Mouse (Mus musculus) MEL (cell line): ENCODE measurements around the gene March4. TPM values are rescaled to one million over a fixed set of nuclear protein-coding genes. Genes with fewer than 3 reads are reported as not detected.
A peak's percentile ranks its signal among the peaks of the same experiment; 100 is the strongest.

Source experiments
- DNase-seq: peaks from one replicate; pipeline ENCODE4 v3.0.0; 2011; ENCODE audit warnings: low read depth, low spot score
- H3K27ac ChIP-seq: 2 replicates; pipeline ENCODE4 v1.5.1; 2012; ENCODE audit warnings: low read depth, mild to moderate bottlenecking, control low read depth, low read length, moderate library complexity; ENCODE audit not compliant: control insufficient read depth
- H3K27me3 ChIP-seq, 2 experiments: fragments of 150-350 bp in 1 of 2; sonication (generic) in 1 of 2; 2 replicates each; pipeline ENCODE4 v1.6.1; 2012; ENCODE audit warnings: low read length in 2 of 2, mild to moderate bottlenecking in 2 of 2, improper control_type of control experiment in 1 of 2, moderate library complexity in 1 of 2; ENCODE audit not compliant: insufficient read depth in 2 of 2, control insufficient read depth in 1 of 2
- H3K36me3 ChIP-seq, 2 experiments: 2 replicates each; pipeline ENCODE4 v1.6.1; 2012 to 2014; ENCODE audit warnings: low read length in 2 of 2, improper control_type of control experiment in 1 of 2, inconsistent platforms in 1 of 2, mild to moderate bottlenecking in 1 of 2; ENCODE audit not compliant: insufficient read depth in 2 of 2, control insufficient read depth in 1 of 2
- H3K4me1 ChIP-seq, 2 experiments: fragments of 150-350 bp in 1 of 2; sonication (generic) in 1 of 2; 2 replicates each; pipeline ENCODE4 v1.6.1; 2012; ENCODE audit warnings: low read length in 2 of 2, improper control_type of control experiment in 1 of 2, mild to moderate bottlenecking in 1 of 2; ENCODE audit not compliant: insufficient read depth in 2 of 2, control insufficient read depth in 1 of 2
- H3K4me3 ChIP-seq, 2 experiments: fragments of 150-350 bp in 1 of 2; sonication (generic) in 1 of 2; 2 replicates each; pipeline ENCODE4 v1.5.1; 2012; ENCODE audit warnings: low read depth in 2 of 2, low read length in 2 of 2, mild to moderate bottlenecking in 2 of 2, moderate library complexity in 2 of 2, control low read depth in 1 of 2, improper control_type of control experiment in 1 of 2; ENCODE audit not compliant: control insufficient read depth in 1 of 2, insufficient read depth in 1 of 2
- H3K79me2 ChIP-seq: 2 replicates; pipeline ENCODE4 v1.6.1; 2012; ENCODE audit warnings: mild to moderate bottlenecking, low read length, moderate library complexity; ENCODE audit not compliant: control insufficient read depth, poor library complexity, insufficient read depth
- H3K9ac ChIP-seq: 2 replicates; pipeline ENCODE4 v1.6.1; 2012; ENCODE audit warnings: low read depth, mild to moderate bottlenecking, control low read depth, low read length, moderate library complexity; ENCODE audit not compliant: control insufficient read depth, poor library complexity, severe bottlenecking
- H3K9me3 ChIP-seq: fragments of 150-350 bp; sonication (generic); replicated peaks from 2 replicates; pipeline ENCODE4 v1.6.1; 2012; ENCODE audit warnings: mild to moderate bottlenecking, low read length, improper control_type of control experiment, moderate library complexity; ENCODE audit not compliant: insufficient read depth
- CHD1 ChIP-seq: IDR thresholded peaks from 2 replicates; pipeline ENCODE4 v1.6.1; 2012; ENCODE audit warnings: low read depth, mild to moderate bottlenecking, inconsistent platforms, low read length, improper control_type of control experiment
- CHD2 ChIP-seq: IDR thresholded peaks from 2 replicates; pipeline ENCODE4 v1.6.1; 2011; ENCODE audit warnings: low read length, improper control_type of control experiment
- CTCF ChIP-seq, 3 experiments: IDR thresholded peaks in 2 of 3; conservative IDR thresholded peaks in 1 of 3; 2 replicates each; pipeline ENCODE4 v1.5.1; 2011 to 2012; ENCODE audit warnings: low read length in 3 of 3, low read depth in 2 of 3, mild to moderate bottlenecking in 2 of 3, improper control_type of control experiment in 1 of 3, inconsistent platforms in 1 of 3, mixed read lengths in 1 of 3, moderate library complexity in 1 of 3; ENCODE audit not compliant: control insufficient read depth in 1 of 3, insufficient read depth in 1 of 3, poor library complexity in 1 of 3, severe bottlenecking in 1 of 3
- EP300 ChIP-seq, 2 experiments: IDR thresholded peaks; 2 replicates each; pipeline ENCODE4 v1.6.1; 2011; ENCODE audit warnings: improper control_type of control experiment in 2 of 2, low read length in 2 of 2, low read depth in 1 of 2, mild to moderate bottlenecking in 1 of 2
- ETS1 ChIP-seq: IDR thresholded peaks from 2 replicates; pipeline ENCODE4 v1.6.1; 2012; ENCODE audit warnings: low read depth, mild to moderate bottlenecking, inconsistent platforms, low read length, improper control_type of control experiment, moderate library complexity
- GATA1 ChIP-seq: IDR thresholded peaks from 2 replicates; pipeline ENCODE4 v1.6.1; 2011; ENCODE audit warnings: low read depth, low read length, improper control_type of control experiment
- HCFC1 ChIP-seq: IDR thresholded peaks from 2 replicates; pipeline ENCODE4 v1.6.1; 2012; ENCODE audit warnings: low read depth, mild to moderate bottlenecking, inconsistent platforms, low read length, improper control_type of control experiment, moderate library complexity
- JUND ChIP-seq: IDR thresholded peaks from 2 replicates; pipeline ENCODE4 v1.6.1; 2011; ENCODE audit warnings: low read depth, mild to moderate bottlenecking, improper control_type of control experiment, low read length
- KAT2A ChIP-seq: conservative IDR thresholded peaks from 2 replicates; pipeline ENCODE4 v1.6.1; 2012; ENCODE audit warnings: low read depth, low read length, improper control_type of control experiment, inconsistent platforms
- MAX ChIP-seq: IDR thresholded peaks from 2 replicates; pipeline ENCODE4 v1.6.1; 2011; ENCODE audit warnings: low read length, improper control_type of control experiment
- MEF2A ChIP-seq: IDR thresholded peaks from 2 replicates; pipeline ENCODE4 v1.6.1; 2014; ENCODE audit warnings: low read depth, mild to moderate bottlenecking, inconsistent platforms, low read length, improper control_type of control experiment; ENCODE audit not compliant: poor library complexity, insufficient replicate concordance, severe bottlenecking; ENCODE audit errors: extremely low read depth
- MYB ChIP-seq: IDR thresholded peaks from 2 replicates; pipeline ENCODE4 v1.6.1; 2011; ENCODE audit warnings: mild to moderate bottlenecking, low read depth, low read length, improper control_type of control experiment
- NRF1 ChIP-seq: IDR thresholded peaks from 2 replicates; pipeline ENCODE4 v1.6.1; 2014; ENCODE audit warnings: low read depth, mild to moderate bottlenecking, inconsistent platforms, low read length, improper control_type of control experiment, moderate library complexity; ENCODE audit not compliant: poor library complexity, insufficient read depth, severe bottlenecking
- POLR2A ChIP-seq, 2 experiments: IDR thresholded peaks; 2 replicates each; pipeline ENCODE4 v1.6.1; 2011 to 2012; ENCODE audit warnings: low read length in 2 of 2, mild to moderate bottlenecking in 2 of 2, control low read depth in 1 of 2, improper control_type of control experiment in 1 of 2, low read depth in 1 of 2, moderate library complexity in 1 of 2; ENCODE audit not compliant: control insufficient read depth in 1 of 2, insufficient read depth in 1 of 2, poor library complexity in 1 of 2
- POLR2AphosphoS5 ChIP-seq: IDR thresholded peaks from 2 replicates; pipeline ENCODE4 v1.6.1; 2012; ENCODE audit warnings: low read depth, borderline replicate concordance, mild to moderate bottlenecking, inconsistent platforms, low read length, moderate library complexity, mixed read lengths
- RAD21 ChIP-seq: IDR thresholded peaks from 2 replicates; pipeline ENCODE4 v1.6.1; 2011; ENCODE audit warnings: mild to moderate bottlenecking, low read depth, low read length, improper control_type of control experiment
- SIN3A ChIP-seq: IDR thresholded peaks from 2 replicates; pipeline ENCODE4 v1.6.1; 2012; ENCODE audit warnings: low read length, improper control_type of control experiment, inconsistent platforms
- TBP ChIP-seq: IDR thresholded peaks from 2 replicates; pipeline ENCODE4 v1.8.0; 2011; ENCODE audit warnings: low read depth, low read length, improper control_type of control experiment
- TCF12 ChIP-seq: IDR thresholded peaks from 2 replicates; pipeline ENCODE4 v1.6.1; 2014; ENCODE audit warnings: low read depth, mild to moderate bottlenecking, inconsistent platforms, low read length, improper control_type of control experiment, moderate library complexity
- USF1 ChIP-seq: IDR thresholded peaks from 2 replicates; pipeline ENCODE4 v1.6.1; 2014; ENCODE audit warnings: low read depth, mild to moderate bottlenecking, inconsistent platforms, low read length, improper control_type of control experiment, moderate library complexity
- USF2 ChIP-seq, 2 experiments: IDR thresholded peaks; 2 replicates each; pipeline ENCODE4 v1.6.1; 2011 to 2012; ENCODE audit warnings: improper control_type of control experiment in 2 of 2, low read length in 2 of 2, borderline replicate concordance in 1 of 2, inconsistent platforms in 1 of 2, low read depth in 1 of 2, mild to moderate bottlenecking in 1 of 2; ENCODE audit not compliant: insufficient read depth in 1 of 2
- ZKSCAN1 ChIP-seq: IDR thresholded peaks from 2 replicates; pipeline ENCODE4 v1.6.1; 2012; ENCODE audit warnings: low read depth, mild to moderate bottlenecking, inconsistent platforms, low read length, improper control_type of control experiment, moderate library complexity
- ZNF384 ChIP-seq: IDR thresholded peaks from 2 replicates; pipeline ENCODE4 v1.6.1; 2012; ENCODE audit warnings: low read depth, mild to moderate bottlenecking, inconsistent platforms, low read length, improper control_type of control experiment
- polyA plus RNA-seq, 2 experiments: library from polyadenylated mRNA; stranded (reverse) in 1 of 2; unstranded in 1 of 2; fragments of >175 nt in 1 of 2; fragments of >200 nt in 1 of 2; gene quantifications; 2 replicates each; pipeline versions ENCODE4 v1.2.1 to v1.2.4; 2012; ENCODE audit warnings: low replicate concordance in 2 of 2, low read depth in 1 of 2; ENCODE audit not compliant: insufficient read length in 2 of 2, insufficient read depth in 1 of 2, missing spikeins in 1 of 2
- total RNA-seq: library from RNA; depleted of rRNA; stranded (reverse); fragments of 300-350 nt; gene quantifications from 2 replicates; pipeline ENCODE4 v1.2.3, GENCODE M21; 2012

The March4 gene
- total and polyA plus RNA-seq, 3 experiments = not detected

DNA sequence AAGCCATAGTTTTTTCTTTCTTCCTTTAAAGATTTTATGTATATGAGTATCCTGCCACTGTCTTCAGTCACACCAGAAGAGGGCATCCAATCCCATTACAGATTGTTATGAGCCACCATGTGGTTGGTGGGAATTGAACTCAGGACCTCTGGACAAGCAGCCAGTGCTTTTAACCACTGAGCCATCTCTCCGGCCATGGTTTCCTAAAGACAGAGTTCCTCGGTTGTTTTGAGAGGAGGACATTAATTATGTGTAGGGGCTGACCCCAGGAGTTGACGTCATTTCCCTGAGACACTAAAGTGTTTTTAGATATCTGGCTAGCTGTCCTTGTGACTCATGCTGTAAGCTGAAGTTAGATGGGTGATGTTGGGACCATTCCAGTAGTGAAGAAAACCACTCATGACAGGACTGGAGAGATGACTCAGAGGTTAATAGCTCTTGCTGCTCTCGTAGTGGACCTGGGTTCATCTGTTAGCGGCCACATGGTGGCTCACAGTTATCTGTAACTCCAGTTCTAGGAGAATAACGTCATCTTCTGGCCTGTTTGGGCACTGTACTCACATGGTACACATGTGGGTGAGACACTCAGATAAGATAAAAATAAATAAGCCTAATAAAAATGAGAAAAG, 27.7 kb upstream of the March4 start:
- H3K36me3 ChIP-seq = no peaks in the 10 kb centered on the region
- no peaks in the 10 kb centered on the region for H3K9me3 ChIP-seq
- no peak overlapping the region for H3K9ac ChIP-seq
- no peak overlapping the region for H3K4me3 ChIP-seq
- DNase-seq = peak; percentile 32
- no peaks in the 10 kb centered on the region for H3K4me1 ChIP-seq
- H3K27ac ChIP-seq = no peak overlapping the region
- no peak for TF ChIP-seq HCFC1
- no peak for TF ChIP-seq NRF1
- no peak for TF ChIP-seq TCF12
- TF ChIP-seq ZKSCAN1 = no peak
- TF ChIP-seq ETS1 = peak; percentile 71
- peak; percentile 12; the same call in 1 of the 2 replicates for TF ChIP-seq USF1
- 0 out of 4 replicates have a peak, but pooled peaks of 1 of the 2 experiments have one; percentile 12 for TF ChIP-seq EP300 (IDR thresholded peaks at IDR 0.05; ENCODE audit: low read depth in 1 of 2, low read length in 2 of 2)
- 0 out of 2 replicates have a peak, but pooled peaks have one; percentile 36 for TF ChIP-seq TBP
- no peak for TF ChIP-seq CHD2
- TF ChIP-seq KAT2A = no peak
- no peak for TF ChIP-seq CTCF (IDR thresholded peaks at IDR 0.05 in 2 of 3, conservative IDR thresholded peaks at IDR 0.05 in 1 of 3; ENCODE audit: control insufficient read depth in 1 of 3, insufficient read depth in 1 of 3, low read depth in 2 of 3, low read length in 3 of 3, poor library complexity in 1 of 3, severe bottlenecking in 1 of 3)
- H3K79me2 ChIP-seq = no peaks in the 10 kb centered on the region
- no peaks in the 10 kb centered on the region for H3K27me3 ChIP-seq

- no peak overlapping the region for H3K27ac ChIP-seq
- no peak overlapping the region for H3K9ac ChIP-seq
- no peaks in the 10 kb centered on the region for H3K36me3 ChIP-seq
- TF ChIP-seq CHD1 (no peak), POLR2A (IDR thresholded peaks at IDR 0.05; ENCODE audit: control insufficient read depth in 1 of 2, insufficient read depth in 1 of 2, low read depth in 1 of 2, low read length in 2 of 2, poor library complexity in 1 of 2) (no peak), USF1 (no peak)
- no peaks in the 10 kb centered on the region for H3K79me2 ChIP-seq
- no peaks in the 10 kb centered on the region for H3K4me1 ChIP-seq
- DNase-seq = no peak
- H3K9me3 ChIP-seq = no peaks in the 10 kb centered on the region
- H3K27me3 ChIP-seq = no peaks in the 10 kb centered on the region
- H3K4me3 ChIP-seq = no peak overlapping the region
Measured at GRCm38 (mm10) chr1:72558625-72559024, 21.9 kb upstream of the March4 start.

DNA sequence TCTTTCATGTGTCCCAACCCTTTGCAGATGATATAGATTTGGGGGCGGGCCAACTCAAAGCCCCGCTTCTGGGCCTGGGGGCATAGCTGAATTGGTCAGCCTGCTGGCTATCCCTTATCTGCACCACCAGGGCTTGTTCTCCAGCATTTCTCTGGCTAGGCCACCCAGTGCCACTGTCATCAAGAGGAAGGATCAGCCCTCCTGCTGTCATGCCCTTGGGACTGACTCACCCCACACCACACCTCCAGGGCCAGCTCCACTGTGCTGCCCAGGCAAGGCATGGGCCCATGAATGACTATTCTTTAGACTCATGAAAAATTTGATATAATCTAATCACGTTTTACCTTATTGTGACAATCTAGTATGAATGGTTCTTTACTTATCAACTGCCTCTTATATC, 19.7 kb upstream of the March4 start:
- no peak overlapping the region for H3K9ac ChIP-seq
- no peaks in the 10 kb centered on the region for H3K79me2 ChIP-seq
- H3K4me1 ChIP-seq = no peaks in the 10 kb centered on the region
- H3K36me3 ChIP-seq = no peaks in the 10 kb centered on the region
- no peak overlapping the region for H3K4me3 ChIP-seq
- no peak for DNase-seq
- TF ChIP-seq KAT2A = no peak
- no peak for TF ChIP-seq MAX
- no peak for TF ChIP-seq SIN3A
- no peak for TF ChIP-seq CHD1
- TF ChIP-seq MYB = no peak
- no peak for TF ChIP-seq POLR2AphosphoS5
- no peak for TF ChIP-seq RAD21
- TF ChIP-seq GATA1 = no peak
- no peak for TF ChIP-seq USF2 (IDR thresholded peaks at IDR 0.05; ENCODE audit: borderline replicate concordance in 1 of 2, insufficient read depth in 1 of 2, low read depth in 1 of 2, low read length in 2 of 2)
- no peak for TF ChIP-seq JUND
- no peak for TF ChIP-seq NRF1
- TF ChIP-seq ZNF384 = no peak
- TF ChIP-seq CHD2 = no peak
- TF ChIP-seq MEF2A = no peak
- H3K27ac ChIP-seq = no peak overlapping the region
- no peaks in the 10 kb centered on the region for H3K9me3 ChIP-seq
- H3K27me3 ChIP-seq = no peaks in the 10 kb centered on the region
